Mouse (Mus musculus): ENCODE measurements around the gene Mars. TPM values are rescaled to one million over a fixed set of nuclear protein-coding genes. Genes with fewer than 3 reads are reported as not detected.
A peak's percentile ranks its signal among the peaks of the same experiment; 100 is the strongest.
"Not testable (repeated sequence)": the region's sequence is repeated elsewhere in the genome, so short reads cannot be mapped to it uniquely, and the experiment has no call there.

Gene Mars
- polyA plus RNA-seq, 1 experiment from 2014 or later: 150 TPM

- DNase-seq; H3K9me3 ChIP-seq (replicated peaks); H3K27ac ChIP-seq; H3K27me3 ChIP-seq; ATAC-seq (ENCODE audit: low read depth); H3K4me2 ChIP-seq; H3K4me3 ChIP-seq (replicated peaks); H3K9ac ChIP-seq: not testable (repeated sequence)
- H3K4me1 ChIP-seq (replicated peaks): peaks cover 33% of the 10 kb centered on the region
- 79% methylated on average over 3 of the region's 3 CpGs for WGBS (ENCODE audit: insufficient replicate concordance)
- peaks cover 62% of the 10 kb centered on the region for H3K36me3 ChIP-seq
These were observed 2.4 kb downstream of the Mars start for GRCm38 (mm10) chr10:127309167-127309566.

GRCm38 (mm10) chr10:127303136-127303535, 8.4 kb downstream of the Mars start:
- no peak overlapping the region for H3K27ac ChIP-seq
- ATAC-seq (ENCODE audit: low read depth) (no peak), DNase-seq (no peak)
- H3K4me3 ChIP-seq (replicated peaks): no peak overlapping the region
- no peaks in the 10 kb centered on the region for H3K4me1 ChIP-seq (replicated peaks)
- H3K9me3 ChIP-seq (replicated peaks): no peaks in the 10 kb centered on the region
- WGBS (ENCODE audit: insufficient replicate concordance): 90% methylated on average over 11 of the region's 11 CpGs
- no peak overlapping the region for H3K9ac ChIP-seq
- H3K36me3 ChIP-seq: peaks cover 99% of the 10 kb centered on the region
- H3K27me3 ChIP-seq: no peaks in the 10 kb centered on the region
- H3K4me2 ChIP-seq: no peak overlapping the region

- peaks cover 99% of the 10 kb centered on the region for H3K36me3 ChIP-seq
- no peak overlapping the region for H3K27ac ChIP-seq
- no peak overlapping the region for H3K9ac ChIP-seq
- ATAC-seq (ENCODE audit: low read depth) (no peak), DNase-seq (no peak)
- no peak overlapping the region for H3K4me3 ChIP-seq (replicated peaks)
- no peaks in the 10 kb centered on the region for H3K9me3 ChIP-seq (replicated peaks)
- H3K4me1 ChIP-seq (replicated peaks): peaks cover under 1% of the 10 kb centered on the region; the same call in 1 of the 2 replicates
- no peaks in the 10 kb centered on the region for H3K27me3 ChIP-seq
- no peak overlapping the region for H3K4me2 ChIP-seq
- WGBS (ENCODE audit: insufficient replicate concordance): 86% methylated on average over 6 of the region's 6 CpGs
These were observed 11.2 kb downstream of the Mars start for GRCm38 (mm10) chr10:127300361-127300760.

GRCm38 (mm10) chr10:127297015-127297871, 14.3 kb downstream of the Mars start:
- H3K9ac ChIP-seq: no peak overlapping the region
- no peaks in the 10 kb centered on the region for H3K9me3 ChIP-seq (replicated peaks)
- DNase-seq (no peak), ATAC-seq (ENCODE audit: low read depth) (no peak)
- 0 out of 2 replicates have a peak overlapping the region, but pooled peaks have one; percentile 13 for H3K27ac ChIP-seq
- no peak overlapping the region for H3K4me2 ChIP-seq
- H3K27me3 ChIP-seq: no peaks in the 10 kb centered on the region
- H3K4me1 ChIP-seq (replicated peaks): peaks cover 32% of the 10 kb centered on the region
- H3K4me3 ChIP-seq (replicated peaks): no peak overlapping the region
- WGBS (ENCODE audit: insufficient replicate concordance): 83% methylated on average over 16 of the region's 16 CpGs
- H3K36me3 ChIP-seq: peaks cover 98% of the 10 kb centered on the region

- Histone ChIP-seq H3K4me2 (no peak overlapping the region), H3K27ac (no peak overlapping the region), H3K9ac (no peak overlapping the region), H3K9me3 (replicated peaks) (no peaks in the 10 kb centered on the region), H3K4me1 (replicated peaks) (peaks cover 40% of the 10 kb centered on the region), H3K36me3 (peaks cover 88% of the 10 kb centered on the region), H3K4me3 (replicated peaks) (no peak overlapping the region), H3K27me3 (no peaks in the 10 kb centered on the region)
- DNase-seq: no peak
- 85% methylated on average over 24 of the region's 24 CpGs for WGBS (ENCODE audit: insufficient replicate concordance)
- ATAC-seq (ENCODE audit: low read depth): no peak
These were observed 15.4 kb downstream of the Mars start for GRCm38 (mm10) chr10:127295986-127296794.

DNA sequence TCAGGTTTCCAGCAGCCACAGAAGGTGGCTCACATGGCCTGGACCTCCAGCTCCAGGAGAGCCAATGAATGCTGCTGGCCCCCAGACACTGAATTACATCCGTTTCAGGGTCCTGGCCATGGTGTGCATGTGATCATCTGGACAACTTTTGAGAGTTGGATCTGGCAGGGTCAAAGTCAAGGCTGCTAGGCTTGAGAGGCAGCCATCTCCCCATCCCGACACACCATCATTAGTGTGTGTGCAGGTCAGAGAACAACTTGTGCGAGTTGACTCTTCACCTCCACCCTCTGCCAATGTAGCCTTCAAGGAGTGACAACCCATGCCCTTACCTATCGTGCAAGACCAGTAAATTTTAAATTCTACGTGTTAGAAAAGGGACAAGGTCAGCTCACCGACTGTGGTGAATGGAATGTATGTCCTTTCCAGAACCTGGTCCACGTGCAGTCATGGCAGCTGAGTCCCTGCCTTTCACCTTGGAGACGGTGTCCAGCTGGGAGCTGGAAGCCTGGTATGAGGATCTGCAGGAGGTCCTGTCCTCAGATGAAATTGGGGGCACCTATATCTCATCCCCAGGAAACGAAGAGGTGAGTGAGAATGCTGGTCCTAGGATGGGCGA, 16.6 kb downstream of the Mars start:
- Histone ChIP-seq H3K4me1 (replicated peaks) (peaks cover 42% of the 10 kb centered on the region), H3K27ac (peak overlapping the region; percentile 100), H3K4me2 (no peak overlapping the region), H3K4me3 (replicated peaks) (no peak overlapping the region; the same call in 1 of the 2 replicates), H3K9ac (no peak overlapping the region), H3K9me3 (replicated peaks) (no peaks in the 10 kb centered on the region), H3K36me3 (peaks cover 76% of the 10 kb centered on the region), H3K27me3 (no peaks in the 10 kb centered on the region)
- 87% methylated on average over 10 of the region's 10 CpGs for whole genome bisulfite sequencing (ENCODE audit: insufficient replicate concordance)
- DNase-seq (no peak), ATAC-seq (ENCODE audit: low read depth) (no peak)

GRCm38 (mm10) chr10:127293590-127294113, 17.9 kb downstream of the Mars start:
- H3K36me3 ChIP-seq: peaks cover 62% of the 10 kb centered on the region
- H3K9ac ChIP-seq: peak overlapping the region; percentile 84
- H3K27ac ChIP-seq: peak overlapping the region; percentile 100
- no peaks in the 10 kb centered on the region for H3K9me3 ChIP-seq (replicated peaks)
- H3K4me3 ChIP-seq (replicated peaks): peak overlapping the region; percentile 78; the same call in 1 of the 2 replicates
- 90% methylated on average over 3 of the region's 3 CpGs for WGBS (ENCODE audit: insufficient replicate concordance)
- no peak for ATAC-seq (ENCODE audit: low read depth)
- peaks cover 51% of the 10 kb centered on the region for H3K4me1 ChIP-seq (replicated peaks)
- peak overlapping the region; percentile 88 for H3K4me2 ChIP-seq
- H3K27me3 ChIP-seq: no peaks in the 10 kb centered on the region
- no peak for DNase-seq

GRCm38 (mm10) chr10:127292987-127293538, 18.5 kb downstream of the Mars start:
- peak overlapping the region; percentile 84 for H3K9ac ChIP-seq
- peaks cover 53% of the 10 kb centered on the region for H3K4me1 ChIP-seq (replicated peaks)
- H3K36me3 ChIP-seq: peaks cover 57% of the 10 kb centered on the region
- 73% methylated on average over 6 of the region's 6 CpGs for WGBS (ENCODE audit: insufficient replicate concordance)
- DNase-seq (no peak), ATAC-seq (ENCODE audit: low read depth) (no peak)
- H3K27ac ChIP-seq: peak overlapping the region; percentile 100
- H3K4me2 ChIP-seq: peak overlapping the region; percentile 88
- H3K9me3 ChIP-seq (replicated peaks): no peaks in the 10 kb centered on the region
- H3K4me3 ChIP-seq (replicated peaks): peak overlapping the region; percentile 78
- no peaks in the 10 kb centered on the region for H3K27me3 ChIP-seq

- peak; percentile 63 for ATAC-seq (ENCODE audit: low read depth)
- DNase-seq: peak; percentile 75
- 7% methylated on average over 5 of the region's 5 CpGs for WGBS (ENCODE audit: insufficient replicate concordance)
These were observed 19.5 kb downstream of the Mars start for GRCm38 (mm10) chr10:127291881-127292638.

More at GRCm38 (mm10) chr10:127291881-127292638, 19.5 kb downstream of the Mars start:
- peak overlapping the region; percentile 78 for H3K4me3 ChIP-seq (replicated peaks)
- peak overlapping the region; percentile 84 for H3K9ac ChIP-seq
- peak overlapping the region; percentile 88 for H3K4me2 ChIP-seq
- peaks cover 52% of the 10 kb centered on the region for H3K36me3 ChIP-seq
- H3K27me3 ChIP-seq: no peaks in the 10 kb centered on the region
- H3K27ac ChIP-seq: peak overlapping the region; percentile 100
- H3K4me1 ChIP-seq (replicated peaks): peaks cover 63% of the 10 kb centered on the region
- H3K9me3 ChIP-seq (replicated peaks): no peaks in the 10 kb centered on the region
